Mouse (Mus musculus) v-Abl transformed pro-B cells (cell line): Measurements from ENCODE around the gene Safb.

Experiments used
- in situ Hi-C, 2 experiments: fragments of 400-800 bp; cut with MboI; formaldehyde crosslinking; loops; one replicate each; pipeline ENCODE4 v1.15.1; 2025; ENCODE audit not compliant: unreplicated experiment in 2 of 2

Gene Safb

GRCm38 (mm10) chr17:56584257-56585130, at the start of gene Safb, which contains the start of gene Safb2:
TSS of gene Safb (plus strand) at chr17:56584825.
TSS of gene Safb2 (minus strand) at chr17:56584585.
- in situ Hi-C loops, result loop anchor here in 1 of 2 experiments (5.0 to 25.0 kb wide), 2 partner anchors 178 to 703 kb away; partner anchors contain the start of genes Dus3l and Vav1

GRCm38 (mm10) chr17:56536192-56536591, 48.4 kb upstream of the Safb start:
- in situ Hi-C loops, result no loop called here

- in situ Hi-C loops, result no loop called here
These were observed 47.8 kb upstream of the Safb start for GRCm38 (mm10) chr17:56536874-56537273.

- in situ Hi-C loops, result no loop called here
These were observed 46.7 kb upstream of the Safb start for GRCm38 (mm10) chr17:56537912-56538311.

GRCm38 (mm10) chr17:56540562-56540975, 44.1 kb upstream of the Safb start:
- in situ Hi-C loops, result loop anchor here in 1 of 2 experiments (5.0 kb wide), 1 partner anchor 33 kb away; no protein-coding TSS in a partner anchor

DNA sequence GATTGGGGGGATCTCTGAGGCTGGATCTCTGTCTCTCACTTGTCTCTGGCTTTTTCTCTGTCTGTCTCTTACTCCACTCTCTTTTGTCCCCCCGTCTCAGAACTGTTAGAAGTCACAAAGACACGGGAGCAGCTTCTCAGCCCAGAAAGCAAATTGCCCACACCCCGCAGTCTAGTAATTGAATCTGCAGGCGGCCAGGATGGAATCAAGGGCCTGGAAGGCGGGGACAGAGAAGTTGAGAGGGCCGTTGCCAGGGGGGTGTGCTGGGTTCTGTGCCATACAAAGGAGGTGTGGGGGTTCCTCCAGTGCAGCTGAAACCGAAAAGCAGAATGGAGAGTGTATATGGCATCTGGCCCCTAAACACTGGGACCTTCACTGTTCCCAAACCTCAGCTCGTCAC, 41.9 kb upstream of the Safb start:
- in situ Hi-C loops, result loop anchor here in 1 of 2 experiments (5.0 kb wide), 1 partner anchor 35 kb away; no protein-coding TSS in a partner anchor

DNA sequence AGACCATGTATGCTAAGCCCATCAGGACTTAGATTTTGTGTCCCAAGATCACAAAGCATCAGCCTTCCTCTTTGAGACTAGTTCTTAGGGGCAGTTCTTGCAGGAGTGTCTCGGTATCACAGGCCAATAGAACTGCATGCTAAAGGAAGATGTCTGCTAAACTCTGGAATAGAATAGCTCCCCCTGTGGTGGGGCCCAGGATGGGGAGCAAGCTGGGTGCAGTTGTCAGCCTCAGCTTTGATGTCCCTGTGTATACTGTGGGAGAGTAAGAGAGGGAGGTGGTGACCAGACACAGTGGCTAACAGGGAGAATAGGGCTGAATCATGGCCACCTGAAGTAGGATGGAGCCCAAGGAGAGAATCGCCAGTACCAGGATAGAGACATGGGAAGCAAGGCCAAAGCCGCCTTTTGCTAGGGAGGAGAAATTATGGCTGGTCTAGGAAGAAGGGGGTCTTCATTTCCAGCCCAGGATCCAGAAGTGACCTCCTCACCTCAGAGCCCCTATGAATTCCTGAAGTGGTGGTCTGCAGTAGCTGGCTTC, 40.9 kb upstream of the Safb start:
- in situ Hi-C loops, result loop anchor here in 1 of 2 experiments (5.0 kb wide), 1 partner anchor 36 kb away; no protein-coding TSS in a partner anchor

DNA sequence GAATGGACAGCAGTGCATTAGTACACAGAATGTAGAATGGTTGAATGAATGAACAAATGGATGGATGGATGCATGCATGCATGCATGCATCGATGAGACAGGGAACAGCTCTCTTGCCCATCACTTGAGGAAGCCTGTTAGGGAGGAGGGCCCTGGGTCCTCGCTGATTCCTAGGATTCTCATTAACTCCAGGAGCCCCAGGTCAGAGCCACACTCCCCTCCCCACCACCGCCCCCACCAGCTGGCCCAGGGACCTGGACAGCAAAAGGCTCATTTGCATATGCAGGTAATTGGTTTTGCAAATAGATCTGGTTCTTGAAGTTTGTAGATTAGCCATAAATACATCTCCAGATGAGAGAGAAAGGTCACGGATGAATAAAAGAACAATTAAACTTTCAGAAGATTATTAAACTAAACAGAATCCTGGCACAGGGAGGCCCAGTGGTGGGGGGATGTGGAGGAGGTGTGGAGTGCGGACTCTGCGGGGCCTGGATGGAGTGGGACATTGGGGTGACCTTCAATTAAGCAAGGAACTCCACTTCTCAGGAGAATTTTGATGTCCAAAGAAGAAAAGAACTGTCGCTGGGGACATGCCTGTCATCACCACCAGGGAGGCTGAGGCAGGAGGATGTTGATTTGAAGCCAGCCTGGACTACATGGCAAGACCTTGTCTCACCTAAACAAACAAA, 39.8 kb upstream of the Safb start:
- in situ Hi-C loops, result loop anchor here in 1 of 2 experiments (5.0 kb wide), 1 partner anchor 38 kb away; no protein-coding TSS in a partner anchor

DNA sequence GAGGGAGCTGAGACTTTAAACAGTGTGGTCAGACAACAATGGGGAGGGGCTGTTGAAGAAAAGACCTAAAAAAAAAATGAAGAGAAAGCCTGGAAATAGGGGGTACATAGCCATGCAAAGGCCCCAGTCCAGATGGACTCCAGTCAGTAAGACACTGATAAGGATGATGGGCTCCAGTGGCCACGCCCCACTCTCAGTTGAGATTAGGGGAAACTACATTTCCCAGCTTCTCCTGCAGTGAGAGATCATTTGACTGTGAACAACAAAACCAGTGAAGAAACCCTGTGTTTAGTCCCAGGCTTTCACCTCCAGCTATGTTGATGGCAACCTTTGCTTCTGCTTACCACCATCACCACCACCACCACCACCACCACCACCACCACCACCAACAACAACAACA, 38.7 kb upstream of the Safb start:
- in situ Hi-C loops, result no loop called here

- in situ Hi-C loops, result no loop called here
These were observed 38.0 kb upstream of the Safb start for GRCm38 (mm10) chr17:56546576-56546975.

DNA sequence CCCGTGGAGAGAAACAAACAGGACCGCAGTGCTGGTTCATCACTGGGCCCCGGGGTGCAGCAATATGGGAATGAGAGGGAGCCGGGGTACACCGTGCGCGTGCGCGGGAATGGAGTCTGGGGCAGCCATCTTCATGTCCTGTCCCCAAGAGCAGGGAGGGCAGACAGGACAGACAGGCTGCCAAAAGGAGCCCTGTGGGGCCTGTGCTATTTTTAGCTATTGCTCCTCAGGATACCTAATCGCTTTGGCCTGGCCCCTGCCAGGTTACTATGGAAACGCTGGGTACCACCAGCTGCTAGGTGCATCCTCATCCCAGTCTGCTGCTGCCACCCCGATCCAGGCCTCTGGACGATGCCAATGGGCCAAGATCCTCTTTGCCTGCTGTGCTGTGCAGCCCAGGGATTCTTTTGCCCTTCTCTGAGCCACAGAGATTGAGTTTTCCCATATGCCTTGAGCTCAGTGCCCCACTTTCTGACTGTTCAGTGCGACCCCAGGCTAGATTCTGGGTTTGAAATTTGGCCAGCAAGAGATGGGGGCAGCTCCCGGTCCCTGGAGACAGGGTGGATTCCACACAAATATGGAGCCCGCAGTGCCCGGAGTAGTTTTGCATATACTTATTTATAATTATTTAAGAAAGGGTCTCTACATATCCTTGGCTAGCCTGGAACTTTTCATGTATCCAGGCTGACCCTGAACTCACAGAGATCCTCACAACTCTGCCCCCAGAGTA, 37.3 kb upstream of the Safb start:
- in situ Hi-C loops, result no loop called here

GRCm38 (mm10) chr17:56547846-56548604, 36.6 kb upstream of the Safb start:
- in situ Hi-C loops, result no loop called here

GRCm38 (mm10) chr17:56548605-56549105, 36.0 kb upstream of the Safb start:
- in situ Hi-C loops, result no loop called here

- in situ Hi-C loops, result loop anchor here (5.0 to 10.0 kb wide), 3 partner anchors 69 to 426 kb away; partner anchors contain the start of gene Lrg1 (in 1 of the 2)
These were observed 33.7 kb upstream of the Safb start for GRCm38 (mm10) chr17:56550784-56551475.

DNA sequence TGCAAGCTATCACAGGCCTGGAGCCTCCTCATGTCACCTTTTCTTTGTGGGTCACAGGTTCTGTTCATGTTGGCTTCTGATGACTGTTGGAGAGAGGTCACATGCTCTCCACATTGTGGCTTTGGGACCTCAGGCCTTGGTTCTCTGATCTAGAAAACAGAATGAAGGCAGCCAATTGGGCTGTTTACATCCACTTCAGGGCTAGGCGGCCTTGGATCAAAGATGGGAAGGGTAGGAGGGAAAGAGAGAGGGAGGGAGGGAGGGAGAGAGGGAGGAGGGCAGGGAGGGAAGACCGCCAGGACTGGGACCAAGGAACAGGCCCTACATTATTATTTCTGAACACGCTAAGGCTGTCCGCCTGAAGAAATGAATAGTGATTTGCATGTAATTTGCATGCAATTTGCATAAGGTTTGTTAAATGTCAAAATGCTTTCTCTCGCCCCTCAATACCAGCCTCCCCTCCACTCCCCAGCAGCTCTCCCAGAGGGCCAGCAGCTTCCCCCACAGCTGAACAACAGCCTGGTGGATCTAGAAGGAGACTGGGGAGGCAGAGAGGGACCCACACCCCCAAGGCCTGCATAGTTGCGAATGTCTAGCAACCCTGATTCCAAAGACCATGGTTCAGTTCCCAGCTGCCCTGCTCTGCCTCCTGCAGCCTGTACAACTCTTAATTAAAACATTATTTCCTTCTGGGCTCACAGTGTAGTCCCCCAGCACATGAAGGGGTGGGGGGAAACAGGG, 32.6 kb upstream of the Safb start:
- in situ Hi-C loops, result loop anchor here (5.0 to 10.0 kb wide), 3 partner anchors 70 to 427 kb away; partner anchors contain the start of gene Lrg1 (in 1 of the 2)

DNA sequence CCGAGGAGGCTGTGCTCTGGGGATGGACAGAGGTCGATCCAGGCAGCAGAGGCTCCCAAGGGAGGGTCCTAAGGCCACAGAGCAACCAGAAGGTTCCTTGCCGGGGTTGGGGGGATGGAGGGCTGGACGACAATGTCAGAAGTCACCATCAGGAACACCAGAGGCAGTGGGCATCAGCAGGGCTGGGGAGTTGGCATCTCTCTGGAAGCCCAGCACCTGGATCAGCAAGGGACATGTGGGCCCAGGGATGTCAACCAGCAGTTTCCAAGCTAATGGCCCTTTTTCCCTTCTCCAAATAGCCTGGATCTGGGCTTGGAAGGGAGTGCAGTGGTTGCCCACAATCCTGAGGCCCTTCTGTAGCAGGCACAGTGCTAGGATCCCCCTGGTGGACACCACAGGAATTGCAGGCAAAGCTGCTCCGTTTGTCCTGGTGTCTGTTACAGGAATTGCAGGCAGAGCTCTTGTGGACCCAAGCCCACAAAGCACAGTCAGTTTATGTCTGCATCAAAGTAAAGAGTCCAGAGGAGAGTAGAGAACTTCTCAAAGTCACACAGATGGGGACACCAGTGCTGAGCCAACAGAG, 31.8 kb upstream of the Safb start:
- in situ Hi-C loops, result loop anchor here (5.0 to 10.0 kb wide), 3 partner anchors 71 to 428 kb away; partner anchors contain the start of gene Lrg1 (in 1 of the 2)

DNA sequence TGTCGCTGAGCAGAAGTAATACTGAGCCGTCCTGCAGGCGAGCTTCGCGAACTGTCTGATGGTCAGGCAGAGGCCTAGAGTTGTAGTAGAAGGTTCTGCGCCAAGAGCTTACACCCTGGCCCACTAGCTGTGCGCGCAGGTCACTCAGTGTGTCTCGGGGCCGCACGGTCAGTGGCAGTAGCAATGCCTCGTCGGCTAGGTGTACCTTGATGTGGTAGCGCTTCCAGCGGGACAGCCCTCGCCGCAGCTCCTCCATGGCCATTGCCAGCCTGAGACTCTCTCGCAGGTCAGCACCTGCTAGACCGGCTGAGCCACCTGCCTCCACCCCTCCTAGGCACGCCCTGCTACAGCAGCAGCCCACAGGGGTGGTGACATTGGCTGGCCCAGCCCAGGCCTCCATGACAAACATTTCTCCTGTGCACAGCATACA, 30.5 kb upstream of the Safb start, which contains the start of gene Gm20219:
Gm20219 (minus strand) TSS at position 266 of the 430 bp plus-strand sequence.
- in situ Hi-C loops, result loop anchor here (5.0 to 10.0 kb wide), 3 partner anchors 72 to 429 kb away; partner anchors contain the start of gene Lrg1 (in 1 of the 2)
